Mouse (Mus musculus) cerebellum, adult 2 months (tissue): Measurements from ENCODE around the gene Rapgef6. TPM values are rescaled to one million over a fixed set of nuclear protein-coding genes. Genes with fewer than 3 reads are reported as not detected.

Experiments
- DNase-seq, 2 experiments: peaks; one replicate each; pipeline ENCODE4 v3.0.0; 2021
- H3K27ac ChIP-seq: fragments of 200-500 bp; 2 replicates; pipeline ENCODE4 v1.5.1; 2012; ENCODE audit warnings: low read length, control low read depth, inconsistent platforms; ENCODE audit not compliant: insufficient read depth
- H3K27me3 ChIP-seq: fragments of 200-500 bp; 2 replicates; pipeline ENCODE4 v1.6.1; 2012; ENCODE audit warnings: inconsistent platforms, mild to moderate bottlenecking, low read length, moderate library complexity; ENCODE audit not compliant: control insufficient read depth, insufficient read depth
- H3K4me1 ChIP-seq: fragments of 200-500 bp; 2 replicates; pipeline ENCODE4 v1.6.1; 2011; ENCODE audit warnings: low read length; ENCODE audit not compliant: control insufficient read depth, insufficient read depth
- H3K4me3 ChIP-seq: fragments of 200-500 bp; replicated peaks from 2 replicates; pipeline ENCODE3; 2011; ENCODE audit warnings: mild to moderate bottlenecking, low read depth, low read length, control low read depth; ENCODE audit not compliant: insufficient read depth
- CTCF ChIP-seq: fragments of 200-500 bp; IDR thresholded peaks from 2 replicates; pipeline ENCODE4 v1.5.1; 2011; ENCODE audit warnings: low read depth, mild to moderate bottlenecking, control low read depth, low read length, moderate library complexity, borderline replicate concordance; ENCODE audit not compliant: insufficient read depth
- POLR2A ChIP-seq: fragments of 200-500 bp; IDR thresholded peaks from 2 replicates; pipeline ENCODE4 v1.6.1; 2011; ENCODE audit warnings: low read length, control low read depth, borderline replicate concordance; ENCODE audit not compliant: insufficient read depth
- WGBS: fragments of 180-500 bp; shearing (Covaris S2); methylation state at CpG from one replicate; pipeline ENCODE4 v1.1.7; 2018; 5-methylcytosine and 5-hydroxymethylcytosine counted together
- polyA plus RNA-seq: library from polyadenylated mRNA; depleted of rRNA; stranded (reverse); fragments of >200 nt; gene quantifications from 2 replicates; pipeline ENCODE4 v1.2.3, GENCODE M21; 2012

Rapgef6 gene
- polyA plus RNA-seq, 1 experiment, result 24.2 TPM

DNA sequence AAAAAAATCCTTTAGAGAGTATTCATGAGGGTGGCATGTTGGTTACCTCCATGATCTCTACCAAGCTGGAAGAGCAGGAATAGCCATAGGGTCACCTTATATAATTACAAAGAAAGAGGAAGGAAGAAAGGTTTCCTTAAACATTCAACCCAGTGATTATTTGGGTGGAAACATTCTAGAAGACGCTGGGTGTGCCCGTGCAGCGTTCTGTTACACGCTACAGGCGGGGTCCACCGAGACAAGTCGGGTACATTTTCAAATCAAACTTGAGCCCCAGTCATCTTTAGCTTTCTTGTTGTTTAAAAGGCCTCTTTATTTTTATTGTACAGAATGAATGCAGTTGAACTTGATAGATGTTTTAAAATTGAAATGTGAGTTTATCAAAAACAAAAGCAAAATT is 176.0 kb downstream of the Rapgef6 start:
- TF ChIP-seq POLR2A (no peak), CTCF (no peak)
- Histone ChIP-seq H3K4me3 (no peak overlapping the region), H3K4me1 (no peaks in the 10 kb centered on the region), H3K27me3 (no peaks in the 10 kb centered on the region), H3K27ac (no peak overlapping the region)
- 95% methylated on average over 7 of the region's 7 CpGs for WGBS
- DNase-seq, result no peak

DNA sequence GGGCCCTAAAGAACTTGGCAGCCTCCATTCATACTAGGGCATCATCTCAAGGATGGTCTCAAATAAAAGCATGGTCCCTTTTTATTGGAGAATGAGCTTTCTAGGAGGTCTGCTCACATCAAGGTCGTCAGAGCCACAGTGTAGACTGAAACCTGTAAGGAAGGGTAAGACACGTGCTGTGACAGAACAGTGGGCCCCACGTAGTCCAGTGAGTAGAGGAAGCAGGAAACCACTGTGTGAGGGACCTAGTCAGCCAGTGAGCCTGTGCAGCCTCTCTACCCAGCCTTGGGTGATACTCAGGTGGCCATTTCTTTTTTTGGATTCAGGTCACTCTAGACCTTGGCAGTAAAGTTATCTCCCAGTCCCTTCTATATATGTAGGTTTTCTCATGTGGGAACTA is 177.3 kb downstream of the Rapgef6 start:
- no peak for DNase-seq
- Histone ChIP-seq H3K4me3 (no peak overlapping the region), H3K27ac (no peak overlapping the region), H3K4me1 (no peaks in the 10 kb centered on the region), H3K27me3 (no peaks in the 10 kb centered on the region)
- TF ChIP-seq POLR2A (no peak), CTCF (no peak)
- WGBS, result 84% methylated on average over 3 of the region's 3 CpGs

DNA sequence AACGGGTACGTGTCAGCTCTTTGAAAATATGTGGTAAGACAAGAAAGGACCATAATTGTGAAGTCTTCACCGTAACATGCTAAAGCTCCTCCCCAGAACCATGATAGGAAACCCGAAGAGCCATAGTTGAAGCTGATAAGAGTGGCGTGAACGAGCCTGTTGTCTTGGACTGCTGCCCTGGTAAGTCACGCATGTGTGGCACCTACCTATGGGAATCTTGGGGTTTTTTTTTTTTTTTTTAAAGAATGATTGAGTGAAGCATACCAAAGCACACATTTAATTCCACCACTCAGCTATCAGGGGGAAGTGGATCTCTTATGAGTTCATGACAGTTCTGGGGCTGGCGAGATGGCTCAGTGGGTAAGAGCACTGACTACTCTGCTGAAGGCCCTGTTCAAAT is 179.2 kb downstream of the Rapgef6 start:
- Histone ChIP-seq H3K4me1 (no peaks in the 10 kb centered on the region), H3K27ac (no peak overlapping the region), H3K4me3 (no peak overlapping the region), H3K27me3 (no peaks in the 10 kb centered on the region)
- TF ChIP-seq CTCF, result no peak
- no peak for TF ChIP-seq POLR2A
- WGBS, result 83% methylated on average over 8 of the region's 8 CpGs
- DNase-seq, result no peak

DNA sequence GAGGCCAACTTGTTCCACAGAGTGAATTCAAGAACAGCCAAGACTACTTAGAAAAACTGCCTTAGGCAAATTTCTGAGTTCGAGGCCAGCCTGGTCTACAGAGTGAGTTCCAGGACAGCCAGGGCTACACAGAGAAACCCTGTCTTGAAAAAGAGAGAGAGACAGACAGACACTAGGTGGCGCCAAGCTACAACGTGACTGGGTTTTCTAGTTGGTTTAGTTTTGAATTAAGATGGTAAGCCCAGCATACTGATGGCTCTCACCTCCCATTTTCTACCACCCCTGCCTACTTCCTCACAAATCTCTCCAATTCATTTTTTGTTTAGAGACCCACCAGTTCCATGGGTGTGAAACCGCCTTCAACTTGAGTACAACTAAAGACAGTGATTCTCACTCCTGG is 180.7 kb downstream of the Rapgef6 start:
- Histone ChIP-seq H3K27ac (no peak overlapping the region), H3K27me3 (no peaks in the 10 kb centered on the region), H3K4me1 (no peaks in the 10 kb centered on the region), H3K4me3 (no peak overlapping the region)
- DNase-seq, result peak; percentile 57 to 66
- 28% methylated on average over 4 of the region's 4 CpGs for WGBS
- peak; percentile 61; the same call in 1 of the 2 replicates for TF ChIP-seq CTCF
- TF ChIP-seq POLR2A, result no peak

DNA sequence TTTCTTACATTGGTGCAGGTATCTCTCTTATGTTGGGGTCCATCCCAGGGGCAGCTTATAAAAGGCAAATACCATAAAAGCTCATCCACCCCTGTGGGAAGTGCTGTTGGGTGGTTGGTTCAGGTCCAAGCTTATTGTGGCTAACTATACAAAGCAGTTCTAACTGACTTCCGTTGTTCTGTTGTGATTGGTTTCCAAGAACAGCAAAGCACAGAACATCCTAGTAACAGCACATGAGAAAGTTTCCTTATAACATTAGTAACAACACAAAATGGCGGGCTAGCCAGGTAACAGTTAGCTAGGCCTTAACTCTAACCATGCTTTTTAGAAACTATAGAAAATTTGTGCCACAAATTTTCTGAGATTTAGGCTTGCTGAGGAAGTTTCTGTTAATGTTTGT is 185.5 kb downstream of the Rapgef6 start:
- Histone ChIP-seq H3K27ac (no peak overlapping the region), H3K4me3 (no peak overlapping the region), H3K27me3 (no peaks in the 10 kb centered on the region), H3K4me1 (no peaks in the 10 kb centered on the region)
- 86% methylated on average over 2 of the region's 2 CpGs for WGBS
- no peak for TF ChIP-seq POLR2A
- DNase-seq, result no peak

DNA sequence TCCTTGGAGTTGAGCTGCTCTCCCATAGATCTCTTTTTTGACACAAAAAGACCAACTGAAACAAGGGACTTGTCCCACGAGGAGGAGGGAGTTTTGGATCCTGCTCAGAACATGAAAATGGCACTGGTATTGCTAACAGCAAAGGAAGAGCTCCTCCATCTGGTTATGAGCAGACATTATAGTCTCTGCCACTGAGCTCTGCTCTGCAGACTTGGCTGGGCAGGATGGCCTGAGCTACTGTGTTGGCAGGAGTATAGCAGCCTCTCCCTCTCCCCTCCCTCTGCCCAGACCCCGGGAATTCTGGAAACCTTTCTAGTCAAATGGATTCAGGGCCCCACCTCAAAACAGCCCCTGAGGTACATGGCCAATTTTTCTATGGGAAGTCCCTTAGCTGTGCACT is 187.0 kb downstream of the Rapgef6 start:
- Histone ChIP-seq H3K27ac (no peak overlapping the region), H3K4me1 (no peaks in the 10 kb centered on the region), H3K27me3 (no peaks in the 10 kb centered on the region), H3K4me3 (no peak overlapping the region)
- WGBS, result 7% methylated on average over 2 of the region's 2 CpGs
- TF ChIP-seq POLR2A, result no peak
- no peak for TF ChIP-seq CTCF
- no peak for DNase-seq

DNA sequence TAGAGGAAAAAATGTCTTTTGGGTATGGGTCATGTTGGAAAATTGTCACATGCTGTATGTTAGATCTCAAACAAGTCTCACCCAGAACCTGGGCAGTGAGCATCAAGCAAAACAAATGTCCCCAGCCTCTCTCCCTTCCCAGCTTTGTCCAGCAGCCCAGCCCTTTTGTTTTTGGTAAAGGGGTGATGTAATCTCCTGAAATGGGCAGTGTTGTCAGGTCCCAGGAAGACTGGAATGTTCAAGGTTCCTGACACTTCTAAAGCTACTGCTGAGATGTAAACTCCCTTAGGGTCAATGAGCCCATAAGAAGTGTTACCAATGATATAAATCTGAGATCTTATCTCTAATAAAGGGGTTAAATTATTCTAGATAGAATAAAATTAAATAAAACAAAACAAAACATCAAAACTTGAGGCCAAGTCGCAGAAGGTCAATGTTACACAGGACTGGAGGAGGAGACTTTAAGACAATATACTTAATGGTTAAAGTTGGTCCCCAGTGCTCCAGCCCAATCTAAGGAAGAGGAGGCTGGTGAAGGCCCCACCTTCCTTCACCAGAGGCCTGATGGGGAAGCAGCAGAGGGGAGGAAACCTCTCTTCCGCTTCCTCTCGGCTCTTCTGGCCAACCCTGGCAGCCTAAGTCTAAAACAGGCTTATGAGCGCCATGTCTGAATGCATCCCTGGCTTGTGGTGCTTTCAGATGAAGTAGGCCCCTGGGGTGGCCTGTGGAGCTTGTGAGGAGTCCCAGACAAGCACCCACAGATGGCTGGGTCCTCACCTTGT is 188.1 kb downstream of the Rapgef6 start:
- H3K27me3 ChIP-seq, result no peaks in the 10 kb centered on the region
- H3K4me1 ChIP-seq, result no peaks in the 10 kb centered on the region
- TF ChIP-seq CTCF (no peak), POLR2A (no peak)
- 82% methylated on average over 4 of the region's 4 CpGs for WGBS
- H3K4me3 ChIP-seq, result no peak overlapping the region
- DNase-seq, result no peak
- H3K27ac ChIP-seq, result no peak overlapping the region

DNA sequence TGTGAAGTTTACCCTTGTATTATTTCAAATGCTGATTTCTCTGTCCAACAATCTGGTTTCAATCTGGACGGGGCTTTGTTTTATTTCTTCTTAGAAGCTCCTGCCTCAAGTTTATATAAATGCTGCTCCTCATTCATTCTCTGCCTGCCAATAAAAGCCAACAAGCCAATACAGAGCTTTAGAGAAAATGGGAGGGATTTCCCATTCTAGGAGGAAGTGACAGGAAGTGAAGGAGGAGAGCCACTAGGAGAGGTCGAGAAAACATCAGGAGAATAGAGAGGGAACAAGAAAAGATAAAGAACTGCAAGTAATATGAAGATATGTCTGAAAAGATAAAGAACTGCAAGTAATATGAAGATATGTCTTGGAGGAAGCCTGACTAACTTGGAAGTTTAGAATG is 190.2 kb downstream of the Rapgef6 start:
- no peaks in the 10 kb centered on the region for H3K27me3 ChIP-seq
- 76% methylated on average over 2 of the region's 2 CpGs for WGBS
- DNase-seq, result no peak
- H3K4me3 ChIP-seq, result no peak overlapping the region
- no peak overlapping the region for H3K27ac ChIP-seq
- H3K4me1 ChIP-seq, result peaks cover 2% of the 10 kb centered on the region
- no peak for TF ChIP-seq POLR2A
- no peak for TF ChIP-seq CTCF

DNA sequence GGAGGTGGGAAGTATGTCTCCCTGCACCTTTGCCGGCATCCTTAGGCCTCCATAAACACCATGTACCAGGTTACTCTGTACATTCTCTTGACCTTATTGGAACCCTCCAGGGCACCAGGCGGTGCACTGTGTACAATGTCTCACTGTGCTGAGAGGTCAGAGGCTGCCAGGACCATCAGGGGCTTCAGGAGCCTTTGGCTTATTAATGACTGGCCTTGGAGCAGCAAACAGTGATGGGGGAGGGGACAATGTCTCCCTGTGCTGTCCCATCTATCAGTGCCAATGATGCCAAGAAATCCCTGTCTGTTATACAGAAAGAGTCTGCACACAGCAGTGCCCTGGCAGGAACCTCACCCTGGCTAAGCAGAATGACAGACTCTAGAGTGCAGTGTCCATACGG is 195.2 kb downstream of the Rapgef6 start:
- peak in 1 of 2 experiments; percentile 47 for DNase-seq
- Histone ChIP-seq H3K27me3 (no peaks in the 10 kb centered on the region), H3K4me1 (peaks cover 16% of the 10 kb centered on the region), H3K4me3 (no peak overlapping the region), H3K27ac (no peak overlapping the region)
- WGBS, result 31% methylated on average over 3 of the region's 3 CpGs
- no peak for TF ChIP-seq POLR2A
- no peak for TF ChIP-seq CTCF
